Mouse (Mus musculus): ENCODE measurements at regions not wholly inside any gene's neighbourhood (a gene's known extent, or its start where the extent isn't known, plus 50 kb on each side); places are given as distances from the start of the nearest gene placed in this dataset.

- no peak for ATAC-seq
- Histone ChIP-seq H3K36me3 (ENCODE audit: control insufficient read depth, insufficient read depth, low read length) (no peaks in the 10 kb centered on the region), H3K9ac (ENCODE audit: low read depth, low read length) (no peak overlapping the region), H3K4me3 (ENCODE audit: low read length) (no peak overlapping the region), H3K4me1 (ENCODE audit: control insufficient read depth, insufficient read depth, low read depth, low read length) (no peaks in the 10 kb centered on the region), H3K9me3 (ENCODE audit: control insufficient read depth, low read length) (no peaks in the 10 kb centered on the region), H3K27me3 (replicated peaks; ENCODE audit: control insufficient read depth, insufficient read depth, low read length) (no peaks in the 10 kb centered on the region), H3K4me2 (ENCODE audit: low read length) (no peak overlapping the region), H3K27ac (ENCODE audit: low read depth, low read length) (no peak overlapping the region)
- 83% methylated on average over 4 of the region's 4 CpGs for WGBS
Measured at GRCm38 (mm10) chr13:75523293-75524278, 183.0 kb upstream of the Ell2 start.

DNA sequence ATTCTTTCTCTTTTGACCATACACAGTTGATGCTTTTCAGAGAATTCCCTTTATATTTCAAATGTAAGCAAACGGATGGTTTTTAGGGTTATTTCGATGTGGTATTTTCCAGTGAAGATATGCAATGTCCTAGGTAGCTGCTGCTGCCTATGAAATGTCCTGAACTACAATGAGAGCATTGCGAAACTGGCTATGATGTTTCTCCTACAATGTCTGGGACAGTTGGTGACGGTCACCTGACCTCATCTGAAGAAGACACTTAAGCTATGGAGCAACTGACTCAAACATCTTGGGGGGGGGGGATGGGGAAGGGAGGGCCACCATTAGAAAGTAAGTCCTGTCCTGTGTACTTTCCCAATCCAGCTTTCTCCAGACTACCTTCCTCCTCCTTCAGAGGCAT lies 182.1 kb upstream of the Ell2 start:
- Histone ChIP-seq H3K4me2 (ENCODE audit: low read length) (no peak overlapping the region), H3K4me3 (ENCODE audit: low read length) (no peak overlapping the region), H3K36me3 (ENCODE audit: control insufficient read depth, insufficient read depth, low read length) (no peaks in the 10 kb centered on the region), H3K27ac (ENCODE audit: low read depth, low read length) (no peak overlapping the region), H3K9me3 (ENCODE audit: control insufficient read depth, low read length) (no peaks in the 10 kb centered on the region), H3K4me1 (ENCODE audit: control insufficient read depth, insufficient read depth, low read depth, low read length) (no peaks in the 10 kb centered on the region), H3K9ac (ENCODE audit: low read depth, low read length) (no peak overlapping the region), H3K27me3 (replicated peaks; ENCODE audit: control insufficient read depth, insufficient read depth, low read length) (no peaks in the 10 kb centered on the region)
- ATAC-seq: no peak
- 92% methylated on average over 4 of the region's 4 CpGs for WGBS

DNA sequence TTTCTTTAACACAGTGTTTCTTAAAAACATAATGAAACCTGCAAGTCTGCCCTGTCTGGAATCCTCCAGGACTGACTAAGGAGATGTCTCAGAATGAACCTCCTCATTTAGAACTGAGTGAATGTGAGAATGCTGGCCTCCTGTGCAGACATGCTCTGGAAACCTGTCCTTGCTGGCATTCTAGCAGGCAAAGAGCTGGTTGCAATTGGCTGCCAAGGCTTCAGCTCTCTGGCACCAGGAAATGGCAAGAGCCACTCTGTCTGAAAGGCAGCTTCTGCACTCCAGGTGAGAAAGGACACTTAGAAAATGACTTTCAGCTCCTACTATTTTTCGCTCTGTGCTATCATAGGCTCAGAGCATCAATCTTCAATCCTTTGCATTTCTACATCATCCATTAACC lies 175.0 kb upstream of the Ell2 start:
- 88% methylated on average over 1 of the region's 1 CpGs for WGBS
- ATAC-seq: no peak
- Histone ChIP-seq H3K27ac (ENCODE audit: low read depth, low read length) (no peak overlapping the region), H3K4me2 (ENCODE audit: low read length) (no peak overlapping the region), H3K4me1 (ENCODE audit: control insufficient read depth, insufficient read depth, low read depth, low read length) (no peaks in the 10 kb centered on the region), H3K4me3 (ENCODE audit: low read length) (no peak overlapping the region), H3K9me3 (ENCODE audit: control insufficient read depth, low read length) (no peaks in the 10 kb centered on the region), H3K9ac (ENCODE audit: low read depth, low read length) (no peak overlapping the region), H3K36me3 (ENCODE audit: control insufficient read depth, insufficient read depth, low read length) (no peaks in the 10 kb centered on the region), H3K27me3 (replicated peaks; ENCODE audit: control insufficient read depth, insufficient read depth, low read length) (no peaks in the 10 kb centered on the region)

DNA sequence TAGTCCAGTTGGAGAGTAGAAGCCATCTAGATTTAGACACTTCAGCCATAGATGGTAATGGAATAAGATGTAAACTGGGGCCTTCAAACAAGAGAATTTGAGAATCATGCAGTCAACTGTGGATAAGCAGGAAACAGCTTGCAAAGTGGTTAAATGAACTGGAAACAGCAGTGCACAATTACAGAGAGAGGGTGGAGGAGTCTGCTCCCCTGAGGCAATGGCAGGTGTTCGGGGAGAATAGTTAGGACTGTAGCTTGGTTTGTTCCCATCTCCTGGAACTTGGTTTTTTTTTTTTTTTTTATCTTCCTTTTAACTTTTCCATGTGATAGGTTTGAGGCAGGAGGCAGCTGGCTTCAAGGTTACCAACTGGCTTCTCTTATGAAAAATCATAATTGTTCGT lies 165.1 kb upstream of the Ell2 start:
- no peaks in the 10 kb centered on the region for H3K4me1 ChIP-seq (ENCODE audit: control insufficient read depth, insufficient read depth, low read depth, low read length)
- no peaks in the 10 kb centered on the region for H3K36me3 ChIP-seq (ENCODE audit: control insufficient read depth, insufficient read depth, low read length)
- H3K4me3 ChIP-seq (ENCODE audit: low read length): no peak overlapping the region
- ATAC-seq: peak; percentile 71; the same call in 1 of the 2 replicates
- H3K9ac ChIP-seq (ENCODE audit: low read depth, low read length): no peak overlapping the region
- no peak overlapping the region for H3K27ac ChIP-seq (ENCODE audit: low read depth, low read length)
- H3K9me3 ChIP-seq (ENCODE audit: control insufficient read depth, low read length): no peaks in the 10 kb centered on the region
- H3K4me2 ChIP-seq (ENCODE audit: low read length): no peak overlapping the region
- H3K27me3 ChIP-seq (replicated peaks; ENCODE audit: control insufficient read depth, insufficient read depth, low read length): no peaks in the 10 kb centered on the region
- 57% methylated on average over 2 of the region's 2 CpGs for WGBS

DNA sequence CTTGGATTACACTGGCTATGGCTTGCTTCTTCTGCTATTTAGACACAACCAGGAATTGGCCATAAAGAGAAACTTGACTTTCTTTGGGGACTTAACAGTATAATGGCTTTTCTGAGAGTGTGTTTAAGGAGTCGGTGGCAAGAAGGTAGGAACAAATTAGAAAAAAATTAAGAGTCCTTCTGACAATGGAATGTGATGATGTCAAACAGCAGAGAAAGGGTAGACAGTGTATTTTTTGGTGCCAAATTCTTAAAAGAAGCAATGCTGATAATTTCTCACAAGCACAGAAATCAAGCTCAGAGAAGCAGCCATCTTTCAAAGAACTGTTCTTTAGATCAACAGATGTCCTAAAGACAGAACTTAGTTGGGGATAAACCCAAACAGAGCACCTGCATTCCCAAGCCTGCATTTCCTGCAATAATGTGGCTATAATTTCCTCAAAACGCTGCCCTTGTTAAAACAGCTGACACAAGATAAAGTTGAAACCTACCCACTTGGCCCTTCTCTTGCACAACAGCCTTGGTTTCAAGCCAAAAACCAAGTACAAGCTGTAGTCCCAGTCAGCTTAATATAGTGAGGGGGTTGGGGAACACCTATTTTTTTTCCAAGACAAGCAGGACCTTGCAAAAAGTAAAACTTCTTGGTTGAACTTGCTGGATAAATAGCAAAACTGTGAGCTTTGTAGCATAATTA lies 164.2 kb upstream of the Ell2 start:
- no peaks in the 10 kb centered on the region for H3K27me3 ChIP-seq (replicated peaks; ENCODE audit: control insufficient read depth, insufficient read depth, low read length)
- no peaks in the 10 kb centered on the region for H3K9me3 ChIP-seq (ENCODE audit: control insufficient read depth, low read length)
- WGBS: 82% methylated on average over 2 of the region's 2 CpGs
- no peaks in the 10 kb centered on the region for H3K4me1 ChIP-seq (ENCODE audit: control insufficient read depth, insufficient read depth, low read depth, low read length)
- no peak for ATAC-seq
- no peak overlapping the region for H3K4me3 ChIP-seq (ENCODE audit: low read length)
- H3K36me3 ChIP-seq (ENCODE audit: control insufficient read depth, insufficient read depth, low read length): no peaks in the 10 kb centered on the region
- H3K4me2 ChIP-seq (ENCODE audit: low read length): no peak overlapping the region
- no peak overlapping the region for H3K27ac ChIP-seq (ENCODE audit: low read depth, low read length)
- no peak overlapping the region for H3K9ac ChIP-seq (ENCODE audit: low read depth, low read length)

DNA sequence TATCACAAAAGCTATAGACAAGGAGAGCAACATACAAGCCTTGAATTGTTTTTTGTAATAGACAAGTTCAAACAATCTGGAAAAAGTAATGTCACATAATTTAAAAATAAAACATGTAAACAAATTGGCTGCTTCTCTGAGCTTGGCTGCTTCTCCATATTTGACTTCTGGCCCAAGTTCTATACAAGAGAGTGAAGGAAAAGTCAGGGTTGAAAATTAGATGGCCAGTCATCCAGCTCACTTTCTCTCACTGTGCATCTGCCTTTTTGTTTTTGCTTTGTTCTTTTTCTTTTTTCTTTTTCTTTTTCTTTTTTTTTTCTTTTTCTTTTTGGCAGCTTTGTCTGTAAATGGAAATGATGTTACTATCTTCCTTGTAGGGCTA lies 163.6 kb upstream of the Ell2 start:
- H3K27me3 ChIP-seq (replicated peaks; ENCODE audit: control insufficient read depth, insufficient read depth, low read length): no peaks in the 10 kb centered on the region
- ATAC-seq: no peak
- H3K27ac ChIP-seq (ENCODE audit: low read depth, low read length): no peak overlapping the region
- no peaks in the 10 kb centered on the region for H3K9me3 ChIP-seq (ENCODE audit: control insufficient read depth, low read length)
- H3K9ac ChIP-seq (ENCODE audit: low read depth, low read length): no peak overlapping the region
- no peaks in the 10 kb centered on the region for H3K4me1 ChIP-seq (ENCODE audit: control insufficient read depth, insufficient read depth, low read depth, low read length)
- no peak overlapping the region for H3K4me3 ChIP-seq (ENCODE audit: low read length)
- no peaks in the 10 kb centered on the region for H3K36me3 ChIP-seq (ENCODE audit: control insufficient read depth, insufficient read depth, low read length)
- no peak overlapping the region for H3K4me2 ChIP-seq (ENCODE audit: low read length)

DNA sequence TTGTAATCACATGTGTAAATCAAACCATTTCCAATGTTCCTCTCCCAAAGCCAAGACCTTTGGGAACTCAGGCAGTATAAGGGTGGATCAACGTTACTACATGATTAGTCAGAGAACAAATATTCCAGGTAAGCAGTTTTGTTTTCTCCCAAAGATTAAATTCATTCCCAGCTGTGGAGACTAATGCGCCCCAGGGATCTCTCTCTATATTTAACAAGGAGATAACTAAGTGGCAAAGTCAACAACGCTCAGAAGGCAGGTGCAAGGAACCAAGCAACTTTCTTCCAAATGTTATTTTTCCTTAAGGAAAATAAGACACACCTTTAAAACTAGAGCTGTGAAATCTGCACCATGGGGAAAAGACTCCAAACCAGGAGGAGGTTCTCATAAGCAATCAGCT lies 163.0 kb upstream of the Ell2 start:
- no peaks in the 10 kb centered on the region for H3K36me3 ChIP-seq (ENCODE audit: control insufficient read depth, insufficient read depth, low read length)
- ATAC-seq: no peak
- no peak overlapping the region for H3K4me3 ChIP-seq (ENCODE audit: low read length)
- H3K4me2 ChIP-seq (ENCODE audit: low read length): no peak overlapping the region
- H3K9ac ChIP-seq (ENCODE audit: low read depth, low read length): no peak overlapping the region
- H3K27me3 ChIP-seq (replicated peaks; ENCODE audit: control insufficient read depth, insufficient read depth, low read length): no peaks in the 10 kb centered on the region
- WGBS: 88% methylated on average over 3 of the region's 3 CpGs
- H3K27ac ChIP-seq (ENCODE audit: low read depth, low read length): no peak overlapping the region
- H3K4me1 ChIP-seq (ENCODE audit: control insufficient read depth, insufficient read depth, low read depth, low read length): no peaks in the 10 kb centered on the region
- H3K9me3 ChIP-seq (ENCODE audit: control insufficient read depth, low read length): no peaks in the 10 kb centered on the region

GRCm38 (mm10) chr13:75544728-75545127 lies 161.8 kb upstream of the Ell2 start:
- no peaks in the 10 kb centered on the region for H3K27me3 ChIP-seq (replicated peaks; ENCODE audit: control insufficient read depth, insufficient read depth, low read length)
- no peak overlapping the region for H3K4me3 ChIP-seq (ENCODE audit: low read length)
- no peaks in the 10 kb centered on the region for H3K9me3 ChIP-seq (ENCODE audit: control insufficient read depth, low read length)
- no peak overlapping the region for H3K27ac ChIP-seq (ENCODE audit: low read depth, low read length)
- no peak overlapping the region for H3K9ac ChIP-seq (ENCODE audit: low read depth, low read length)
- no peak overlapping the region for H3K4me2 ChIP-seq (ENCODE audit: low read length)
- H3K36me3 ChIP-seq (ENCODE audit: control insufficient read depth, insufficient read depth, low read length): no peaks in the 10 kb centered on the region
- ATAC-seq: no peak
- no peaks in the 10 kb centered on the region for H3K4me1 ChIP-seq (ENCODE audit: control insufficient read depth, insufficient read depth, low read depth, low read length)

DNA sequence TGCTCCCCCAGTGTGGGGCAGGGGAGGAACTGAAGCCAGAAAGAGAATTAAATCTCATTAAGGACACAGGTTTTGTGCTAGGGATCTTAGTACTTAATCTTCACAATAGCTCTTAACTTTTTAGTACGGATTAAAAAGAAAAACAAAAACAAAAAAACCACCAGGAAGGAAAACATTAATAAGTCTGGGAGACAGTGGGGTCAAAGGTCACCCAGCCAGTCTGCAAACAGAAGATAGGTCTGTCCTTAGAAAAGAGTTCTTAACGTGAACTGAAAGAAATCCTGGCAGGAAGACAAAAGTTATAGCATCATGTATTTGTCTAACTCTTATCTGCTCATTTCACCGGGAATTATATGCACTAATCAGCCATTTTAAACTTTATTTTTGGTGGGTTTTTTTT lies 158.8 kb upstream of the Ell2 start:
- 43% methylated on average over 3 of the region's 3 CpGs for WGBS
- no peak overlapping the region for H3K27ac ChIP-seq (ENCODE audit: low read depth, low read length)
- H3K9ac ChIP-seq (ENCODE audit: low read depth, low read length): no peak overlapping the region
- no peak for ATAC-seq
- H3K27me3 ChIP-seq (replicated peaks; ENCODE audit: control insufficient read depth, insufficient read depth, low read length): no peaks in the 10 kb centered on the region
- H3K4me1 ChIP-seq (ENCODE audit: control insufficient read depth, insufficient read depth, low read depth, low read length): no peaks in the 10 kb centered on the region
- H3K36me3 ChIP-seq (ENCODE audit: control insufficient read depth, insufficient read depth, low read length): no peaks in the 10 kb centered on the region
- no peak overlapping the region for H3K4me2 ChIP-seq (ENCODE audit: low read length)
- H3K4me3 ChIP-seq (ENCODE audit: low read length): no peak overlapping the region
- no peaks in the 10 kb centered on the region for H3K9me3 ChIP-seq (ENCODE audit: control insufficient read depth, low read length)
